Mouse (Mus musculus): ENCODE data around the gene Erc2.

Gene Erc2

GRCm38 (mm10) chr14:27778982-27779701, 156.9 kb downstream of the Erc2 start:
- DNase-seq, result no peak

GRCm38 (mm10) chr14:27781221-27781620, 159.0 kb downstream of the Erc2 start:
- no peak for DNase-seq

GRCm38 (mm10) chr14:27784826-27785225, 162.6 kb downstream of the Erc2 start:
- no peak for DNase-seq

- no peak for DNase-seq
These were observed 163.3 kb downstream of the Erc2 start for GRCm38 (mm10) chr14:27785562-27785961.

- peak; percentile 28 for DNase-seq
These were observed 167.1 kb downstream of the Erc2 start for GRCm38 (mm10) chr14:27789066-27789898.

- peak; percentile 47 for DNase-seq
These were observed 176.1 kb downstream of the Erc2 start for GRCm38 (mm10) chr14:27798184-27798934.

GRCm38 (mm10) chr14:27800766-27801165, 178.5 kb downstream of the Erc2 start:
- no peak for DNase-seq

- DNase-seq, result no peak
These were observed 181.7 kb downstream of the Erc2 start for GRCm38 (mm10) chr14:27803961-27804360.

- no peak for DNase-seq
These were observed 182.8 kb downstream of the Erc2 start for GRCm38 (mm10) chr14:27805064-27805463.

GRCm38 (mm10) chr14:27808080-27808479, 185.9 kb downstream of the Erc2 start:
- DNase-seq, result peak; percentile 40

- DNase-seq, result no peak
These were observed 186.4 kb downstream of the Erc2 start for GRCm38 (mm10) chr14:27808523-27809114.

GRCm38 (mm10) chr14:27810790-27811189, 188.6 kb downstream of the Erc2 start:
- peak; percentile 73 for DNase-seq

GRCm38 (mm10) chr14:27811649-27812048, 189.4 kb downstream of the Erc2 start:
- DNase-seq, result no peak

GRCm38 (mm10) chr14:27815739-27816138, 193.5 kb downstream of the Erc2 start:
- no peak for DNase-seq

GRCm38 (mm10) chr14:27818986-27819385, 196.8 kb downstream of the Erc2 start:
- no peak for DNase-seq

GRCm38 (mm10) chr14:27821801-27822200, 199.6 kb downstream of the Erc2 start:
- peak; percentile 40 for DNase-seq

- DNase-seq, result no peak
These were observed 200.3 kb downstream of the Erc2 start for GRCm38 (mm10) chr14:27822566-27822965.

- DNase-seq, result no peak
These were observed 200.8 kb downstream of the Erc2 start for GRCm38 (mm10) chr14:27823048-27823447.

- DNase-seq, result no peak
These were observed 201.7 kb downstream of the Erc2 start for GRCm38 (mm10) chr14:27823897-27824296.

- DNase-seq, result no peak
These were observed 204.6 kb downstream of the Erc2 start for GRCm38 (mm10) chr14:27826829-27827228.

GRCm38 (mm10) chr14:27828089-27828488, 205.9 kb downstream of the Erc2 start:
- DNase-seq, result no peak

GRCm38 (mm10) chr14:27832196-27832595, 210.0 kb downstream of the Erc2 start:
- peak; percentile 69 for DNase-seq

GRCm38 (mm10) chr14:27835351-27835750, 213.1 kb downstream of the Erc2 start:
- no peak for DNase-seq
